Mouse (Mus musculus) myocyte (in vitro differentiated cells): ENCODE measurements around the gene Iqgap1. TPM values are rescaled to one million over a fixed set of nuclear protein-coding genes. Genes with fewer than 3 reads are reported as not detected.

ENCODE experiments used
- H3K27me3 ChIP-seq: one replicate; pipeline ENCODE4 v1.6.1; 2011; ENCODE audit not compliant: control insufficient read depth, insufficient read depth, insufficient read length
- H3K36me3 ChIP-seq: one replicate; pipeline ENCODE4 v1.6.1; 2011; ENCODE audit not compliant: control insufficient read depth, insufficient read depth
- H3K4me2 ChIP-seq: one replicate; pipeline ENCODE4 v1.6.1; 2011; ENCODE audit warnings: low read depth, control low read depth
- H3K4me3 ChIP-seq: one replicate; pipeline ENCODE4 v1.5.1; 2011; ENCODE audit warnings: mild to moderate bottlenecking, control low read depth, moderate library complexity
- H3K79me2 ChIP-seq: one replicate; pipeline ENCODE4 v1.6.1; 2011; ENCODE audit not compliant: control insufficient read depth, insufficient read depth
- H3ac ChIP-seq: one replicate; pipeline ENCODE4 v1.6.1; 2011; ENCODE audit not compliant: control insufficient read depth, insufficient read length
- CEBPB ChIP-seq: IDR thresholded peaks from 2 replicates; pipeline ENCODE4 v1.6.1; 2011; ENCODE audit warnings: mild to moderate bottlenecking, moderate library complexity; ENCODE audit not compliant: poor library complexity, insufficient read depth, severe bottlenecking
- E2F4 ChIP-seq: IDR thresholded peaks from one replicate; pipeline ENCODE4 v1.6.1; 2011; ENCODE audit warnings: mild to moderate bottlenecking, control low read depth, moderate library complexity; ENCODE audit not compliant: insufficient read depth
- MAX ChIP-seq: IDR thresholded peaks from one replicate; pipeline ENCODE4 v1.6.1; 2011; ENCODE audit warnings: low read depth, mild to moderate bottlenecking, control low read depth
- MYOD1 ChIP-seq, 3 experiments: IDR thresholded peaks; one replicate each; pipeline ENCODE4 v1.6.1; 2011; ENCODE audit warnings: control low read depth in 2 of 3, low read depth in 2 of 3, mild to moderate bottlenecking in 2 of 3, moderate library complexity in 1 of 3; ENCODE audit not compliant: insufficient read length in 2 of 3, control insufficient read depth in 1 of 3
- MYOG ChIP-seq, 3 experiments: IDR thresholded peaks; one replicate each; pipeline ENCODE4 v1.6.1; 2011; ENCODE audit warnings: control low read depth in 2 of 3, low read depth in 2 of 3, mild to moderate bottlenecking in 2 of 3; ENCODE audit not compliant: insufficient read length in 2 of 3, control insufficient read depth in 1 of 3, insufficient read depth in 1 of 3
- POLR2A ChIP-seq: IDR thresholded peaks from one replicate; pipeline ENCODE4 v1.6.1; 2011; ENCODE audit warnings: low read depth, mild to moderate bottlenecking, control low read depth, moderate library complexity; ENCODE audit not compliant: insufficient read length
- POLR2AphosphoS2 ChIP-seq: IDR thresholded peaks from one replicate; pipeline ENCODE4 v1.6.1; 2011; ENCODE audit warnings: low read depth, control low read depth; ENCODE audit not compliant: insufficient read length
- REST ChIP-seq: IDR thresholded peaks from one replicate; pipeline ENCODE4 v1.6.1; 2011; ENCODE audit warnings: mild to moderate bottlenecking, control low read depth, moderate library complexity; ENCODE audit not compliant: insufficient read depth, insufficient read length
- SRF ChIP-seq: IDR thresholded peaks from one replicate; pipeline ENCODE4 v1.6.1; 2011; ENCODE audit warnings: low read depth; ENCODE audit not compliant: control insufficient read depth, insufficient read length
- TCF12 ChIP-seq: IDR thresholded peaks from one replicate; pipeline ENCODE4 v1.6.1; 2011; ENCODE audit warnings: mild to moderate bottlenecking, control low read depth; ENCODE audit not compliant: poor library complexity, insufficient read depth, severe bottlenecking
- TCF3 ChIP-seq: IDR thresholded peaks from one replicate; pipeline ENCODE4 v1.6.1; 2011; ENCODE audit warnings: low read depth, control low read depth; ENCODE audit not compliant: insufficient read length
- USF1 ChIP-seq: IDR thresholded peaks from one replicate; pipeline ENCODE4 v1.6.1; 2011; ENCODE audit warnings: low read depth, mild to moderate bottlenecking, control low read depth, moderate library complexity
- polyA plus RNA-seq: library from polyadenylated mRNA; unstranded; fragments of >200 nt; fragmentation: generic; extraction: Trizol; gene quantifications from one replicate; pipeline ENCODE4 v1.2.1, GENCODE M21; 2012; ENCODE audit warnings: missing spikeins

Iqgap1 gene
- polyA plus RNA-seq, 1 experiment, result 61.7 TPM

GRCm38 (mm10) chr7:80710333-80710732 lies 115.4 kb downstream of the Iqgap1 start:
- no peak for TF ChIP-seq POLR2A
- peak; percentile 89 for TF ChIP-seq POLR2AphosphoS2
- no peaks in the 10 kb centered on the region for H3K27me3 ChIP-seq
- no peaks in the 10 kb centered on the region for H3K79me2 ChIP-seq
- H3K4me2 ChIP-seq, result no peak overlapping the region
- no peak overlapping the region for H3ac ChIP-seq
- H3K36me3 ChIP-seq, result peaks cover 42% of the 10 kb centered on the region
- no peak overlapping the region for H3K4me3 ChIP-seq

GRCm38 (mm10) chr7:80704066-80704465 lies 121.7 kb downstream of the Iqgap1 start:
- Histone ChIP-seq H3K36me3 (no peaks in the 10 kb centered on the region), H3K27me3 (no peaks in the 10 kb centered on the region), H3K4me2 (no peak overlapping the region), H3ac (no peak overlapping the region), H3K4me3 (no peak overlapping the region), H3K79me2 (no peaks in the 10 kb centered on the region)
- TF ChIP-seq POLR2AphosphoS2, result peak; percentile 13
- no peak for TF ChIP-seq TCF12

- Histone ChIP-seq H3K4me2 (no peak overlapping the region), H3ac (no peak overlapping the region), H3K4me3 (no peak overlapping the region), H3K27me3 (no peaks in the 10 kb centered on the region), H3K36me3 (no peaks in the 10 kb centered on the region), H3K79me2 (no peaks in the 10 kb centered on the region)
- TF ChIP-seq SRF (no peak), MYOD1 (IDR thresholded peaks at IDR 0.05; ENCODE audit: control insufficient read depth in 1 of 3, insufficient read length in 2 of 3, low read depth in 2 of 3) (no peak), CEBPB (no peak), MYOG (IDR thresholded peaks at IDR 0.05; ENCODE audit: control insufficient read depth in 1 of 3, insufficient read depth in 1 of 3, insufficient read length in 2 of 3, low read depth in 2 of 3) (no peak), TCF12 (no peak), MAX (no peak), TCF3 (no peak), REST (no peak), E2F4 (no peak), POLR2AphosphoS2 (no peak), POLR2A (no peak), USF1 (no peak)
Observed at GRCm38 (mm10) chr7:80702510-80702909, 123.3 kb downstream of the Iqgap1 start.

GRCm38 (mm10) chr7:80699709-80700108 lies 126.1 kb downstream of the Iqgap1 start:
- H3K4me3 ChIP-seq, result no peak overlapping the region
- no peaks in the 10 kb centered on the region for H3K36me3 ChIP-seq
- no peaks in the 10 kb centered on the region for H3K27me3 ChIP-seq
- no peak for TF ChIP-seq SRF
- TF ChIP-seq MYOG (IDR thresholded peaks at IDR 0.05; ENCODE audit: control insufficient read depth in 1 of 3, insufficient read depth in 1 of 3, insufficient read length in 2 of 3, low read depth in 2 of 3), result no peak
- no peak for TF ChIP-seq USF1
- no peak for TF ChIP-seq REST
- TF ChIP-seq MAX, result no peak
- TF ChIP-seq TCF12, result no peak
- TF ChIP-seq CEBPB, result no peak
- TF ChIP-seq TCF3, result no peak
- TF ChIP-seq MYOD1 (IDR thresholded peaks at IDR 0.05; ENCODE audit: control insufficient read depth in 1 of 3, insufficient read length in 2 of 3, low read depth in 2 of 3), result no peak
- no peak for TF ChIP-seq E2F4
- TF ChIP-seq POLR2AphosphoS2, result no peak
- TF ChIP-seq POLR2A, result no peak
- H3K79me2 ChIP-seq, result no peaks in the 10 kb centered on the region
- no peak overlapping the region for H3K4me2 ChIP-seq
- no peak overlapping the region for H3ac ChIP-seq

- TF ChIP-seq TCF3 (no peak), POLR2AphosphoS2 (no peak), USF1 (no peak), MAX (no peak), CEBPB (no peak), REST (no peak), MYOG (IDR thresholded peaks at IDR 0.05; ENCODE audit: control insufficient read depth in 1 of 3, insufficient read depth in 1 of 3, insufficient read length in 2 of 3, low read depth in 2 of 3) (no peak), POLR2A (no peak), TCF12 (no peak)
- no peaks in the 10 kb centered on the region for H3K27me3 ChIP-seq
Observed at GRCm38 (mm10) chr7:80698940-80699339, 126.8 kb downstream of the Iqgap1 start.

GRCm38 (mm10) chr7:80697859-80698258 lies 127.9 kb downstream of the Iqgap1 start:
- H3K27me3 ChIP-seq, result no peaks in the 10 kb centered on the region
- H3K36me3 ChIP-seq, result no peaks in the 10 kb centered on the region
- no peak overlapping the region for H3ac ChIP-seq
- no peak overlapping the region for H3K4me3 ChIP-seq
- TF ChIP-seq CEBPB (no peak), MYOG (IDR thresholded peaks at IDR 0.05; ENCODE audit: control insufficient read depth in 1 of 3, insufficient read depth in 1 of 3, insufficient read length in 2 of 3, low read depth in 2 of 3) (peak in 1 of 3 experiments; percentile 61), USF1 (no peak), MAX (no peak), REST (no peak), TCF12 (no peak), SRF (no peak), E2F4 (no peak), POLR2A (no peak), TCF3 (no peak), MYOD1 (IDR thresholded peaks at IDR 0.05; ENCODE audit: control insufficient read depth in 1 of 3, insufficient read length in 2 of 3, low read depth in 2 of 3) (peak in 2 of 3 experiments; percentile 29 to 45), POLR2AphosphoS2 (no peak)
- H3K4me2 ChIP-seq, result no peak overlapping the region
- H3K79me2 ChIP-seq, result no peaks in the 10 kb centered on the region

More at GRCm38 (mm10) chr7:80698940-80699339, 126.8 kb downstream of the Iqgap1 start:
- Histone ChIP-seq H3K36me3 (no peaks in the 10 kb centered on the region), H3K4me2 (no peak overlapping the region), H3ac (no peak overlapping the region), H3K79me2 (no peaks in the 10 kb centered on the region), H3K4me3 (no peak overlapping the region)
